Mouse (Mus musculus): ENCODE data around the gene Oosp3.

The Oosp3 gene

GRCm38 (mm10) chr19:11696755-11697154 is at the start of gene Oosp3:
Gene Oosp3 (plus strand): TSS chr19:11697055.
- no peak for DNase-seq (ENCODE audit: low read depth, low spot score)

GRCm38 (mm10) chr19:11649564-11649963 is 47.3 kb upstream of the Oosp3 start:
- DNase-seq (ENCODE audit: low read depth, low spot score), result no peak

DNA sequence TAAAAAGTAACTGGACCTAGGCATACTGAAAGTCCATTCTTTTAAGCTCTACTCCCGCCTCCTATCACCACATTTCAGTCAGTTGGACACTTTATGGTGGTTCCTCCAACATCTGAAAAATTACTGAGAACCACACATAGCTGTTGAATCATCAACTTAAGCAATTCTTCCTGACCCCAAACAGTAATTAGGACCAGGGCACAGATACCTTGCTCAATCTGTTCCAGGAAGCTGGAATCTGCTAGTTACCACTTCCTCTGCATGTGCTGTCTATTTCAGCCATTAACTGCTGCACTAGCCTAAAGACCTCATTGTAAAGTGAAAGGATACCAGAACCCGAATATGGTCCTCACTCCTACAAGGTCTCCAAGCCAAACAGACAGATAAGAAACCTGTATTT is 37.7 kb upstream of the Oosp3 start:
- DNase-seq (ENCODE audit: low read depth, low spot score), result no peak

GRCm38 (mm10) chr19:11660459-11660858 is 36.4 kb upstream of the Oosp3 start, which contains the start of gene Oosp2:
Gene Oosp2 (minus strand): TSS chr19:11660559.
- no peak for DNase-seq (ENCODE audit: low read depth, low spot score)

- DNase-seq (ENCODE audit: low read depth, low spot score), result no peak
Measured at GRCm38 (mm10) chr19:11661562-11661961, 35.3 kb upstream of the Oosp3 start.

DNA sequence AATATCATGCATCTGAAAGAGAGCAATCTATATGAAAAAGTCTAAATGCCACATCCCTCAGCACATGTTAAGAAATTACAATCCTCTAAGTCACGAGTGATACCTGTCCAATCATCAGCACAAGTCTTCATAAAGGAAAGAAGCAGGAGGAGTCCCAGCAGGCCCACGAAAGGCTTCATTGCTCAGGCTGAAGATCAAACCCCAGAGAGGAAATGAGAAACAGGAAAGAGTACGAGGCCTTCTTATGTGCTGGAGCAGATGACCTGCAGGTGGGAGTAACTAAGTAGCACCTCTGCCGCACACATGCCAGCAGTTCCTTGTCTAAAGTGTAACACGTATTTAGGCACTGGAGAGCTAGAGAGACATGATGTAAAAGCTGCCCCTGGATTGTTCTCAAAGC is 6.0 kb upstream of the Oosp3 start, which contains the start of gene Oosp1:
TSS of gene Oosp1 (minus strand) at position 312 of the 400 bp plus-strand sequence.
- no peak for DNase-seq (ENCODE audit: low read depth, low spot score)

- no peak for DNase-seq (ENCODE audit: low read depth, low spot score)
Measured at GRCm38 (mm10) chr19:11691454-11691853, 5.4 kb upstream of the Oosp3 start.

- no peak for DNase-seq (ENCODE audit: low read depth, low spot score)
Measured at GRCm38 (mm10) chr19:11698342-11698741, 1.5 kb downstream of the Oosp3 start.

DNA sequence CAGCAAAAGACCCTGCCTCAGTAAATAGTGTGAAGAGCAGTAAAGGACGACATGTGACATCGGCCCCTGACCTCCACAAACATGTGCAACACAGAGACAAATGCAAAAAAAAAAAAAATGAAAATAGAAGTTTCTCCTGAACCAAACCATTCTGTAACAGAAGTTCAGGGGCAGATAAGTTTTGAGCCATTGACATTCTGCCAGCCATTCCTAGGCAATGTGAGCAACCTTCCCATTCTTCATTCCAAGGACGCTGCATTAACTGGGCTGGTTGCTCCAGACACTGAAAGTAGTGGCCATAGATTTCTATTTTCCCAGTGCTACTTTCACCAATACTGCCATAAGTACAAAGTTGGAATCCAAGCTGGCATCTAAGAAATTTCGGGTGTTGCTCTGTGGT is 15.6 kb downstream of the Oosp3 start:
- no peak for DNase-seq (ENCODE audit: low read depth, low spot score)

DNA sequence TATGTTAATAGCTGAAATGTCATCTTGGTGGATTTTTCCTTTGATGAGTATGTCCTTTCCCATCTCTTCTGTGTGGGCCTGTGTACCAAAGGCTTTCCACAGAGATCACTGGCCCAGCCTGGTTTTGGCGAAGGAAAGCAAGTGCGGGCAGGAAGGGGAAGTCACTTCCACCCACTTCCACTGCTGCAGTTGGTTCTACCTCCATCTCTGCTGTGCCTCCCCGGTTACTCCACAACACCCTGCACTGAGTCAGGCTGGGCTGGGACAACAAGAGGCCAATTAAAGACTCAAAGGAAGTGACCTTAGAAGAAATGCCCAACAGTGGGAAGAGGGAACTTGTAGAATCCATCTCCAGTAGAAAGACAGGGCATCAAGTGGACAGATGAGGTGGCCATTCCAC is 23.2 kb downstream of the Oosp3 start:
- DNase-seq (ENCODE audit: low read depth, low spot score), result no peak

DNA sequence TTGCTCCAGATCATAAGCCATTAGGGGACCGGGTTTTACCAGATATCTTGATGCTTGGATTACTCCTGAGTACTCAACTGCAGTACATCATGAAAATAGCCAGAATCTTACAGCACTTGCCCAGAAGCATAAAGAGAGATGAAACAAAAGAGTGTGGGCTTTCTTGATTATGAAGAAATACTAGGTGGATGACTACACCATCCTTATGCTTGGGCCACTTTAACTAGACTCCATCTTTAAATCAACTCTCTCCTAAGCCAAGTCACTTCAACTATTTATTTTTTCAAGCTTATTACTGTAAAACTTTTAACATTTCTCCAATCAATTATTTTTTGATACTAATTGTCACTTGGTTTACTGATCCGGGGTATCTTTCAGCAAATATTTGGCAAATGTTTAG is 27.0 kb downstream of the Oosp3 start:
- no peak for DNase-seq (ENCODE audit: low read depth, low spot score)

DNA sequence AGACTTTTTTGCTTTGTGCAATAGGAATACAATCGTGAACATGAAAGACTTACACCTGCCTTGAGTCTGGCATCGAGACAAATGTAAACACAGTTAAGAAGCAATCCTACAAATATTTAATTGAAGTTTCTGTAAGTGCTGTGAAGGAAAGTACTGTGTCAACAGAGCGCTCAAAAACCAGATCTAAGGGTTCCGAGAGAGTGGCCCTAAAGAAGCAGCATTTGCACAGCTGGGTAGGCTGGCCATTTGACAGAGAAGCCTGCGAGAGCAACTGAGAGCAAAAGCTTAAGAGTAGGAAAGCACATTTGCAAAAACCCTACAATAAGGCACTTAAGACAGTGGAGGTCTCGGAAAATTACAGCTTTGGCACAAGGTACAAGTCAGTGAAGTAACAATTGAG is 27.4 kb downstream of the Oosp3 start:
- no peak for DNase-seq (ENCODE audit: low read depth, low spot score)

DNA sequence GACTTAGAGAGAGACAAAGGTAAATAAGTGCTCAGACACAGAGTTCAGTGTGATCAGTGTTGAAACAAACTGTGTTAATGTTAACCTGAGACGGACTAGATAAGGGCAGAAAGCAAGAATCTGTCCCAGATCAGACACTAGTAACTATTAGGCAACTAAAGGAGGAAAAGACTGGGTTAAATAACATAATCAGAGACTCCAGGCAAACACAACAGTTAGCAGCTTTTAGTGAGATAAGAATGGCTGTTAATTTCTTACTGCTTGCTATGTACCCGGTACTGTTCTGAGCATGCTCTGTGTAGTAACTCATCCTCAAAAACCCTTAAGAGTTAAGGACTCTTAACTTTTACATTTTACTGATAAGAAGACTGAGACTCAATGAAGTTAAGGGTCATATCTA is 29.1 kb downstream of the Oosp3 start:
- DNase-seq (ENCODE audit: low read depth, low spot score), result no peak

- DNase-seq (ENCODE audit: low read depth, low spot score), result no peak
Measured at GRCm38 (mm10) chr19:11727304-11727703, 30.4 kb downstream of the Oosp3 start.

DNA sequence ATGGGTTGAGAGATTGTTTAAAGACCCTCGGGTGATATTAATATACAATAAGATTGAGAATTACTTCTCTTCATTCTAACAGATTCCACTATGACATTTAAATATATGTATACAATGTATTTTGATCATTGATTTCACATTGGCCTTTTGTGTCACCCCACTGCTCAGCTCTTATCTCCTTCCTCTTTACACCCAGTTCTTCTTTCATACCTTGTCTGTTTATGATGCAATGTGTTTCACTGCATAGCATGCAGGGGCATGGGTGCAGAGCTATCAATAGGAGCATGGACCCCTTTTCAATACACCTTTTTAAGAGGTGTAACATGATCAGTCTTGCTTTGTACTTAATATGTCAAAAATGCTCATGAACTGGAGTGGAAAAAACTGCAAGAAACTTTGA is 33.4 kb downstream of the Oosp3 start:
- DNase-seq (ENCODE audit: low read depth, low spot score), result no peak

GRCm38 (mm10) chr19:11736455-11736854 is 39.6 kb downstream of the Oosp3 start:
- no peak for DNase-seq (ENCODE audit: low read depth, low spot score)

DNA sequence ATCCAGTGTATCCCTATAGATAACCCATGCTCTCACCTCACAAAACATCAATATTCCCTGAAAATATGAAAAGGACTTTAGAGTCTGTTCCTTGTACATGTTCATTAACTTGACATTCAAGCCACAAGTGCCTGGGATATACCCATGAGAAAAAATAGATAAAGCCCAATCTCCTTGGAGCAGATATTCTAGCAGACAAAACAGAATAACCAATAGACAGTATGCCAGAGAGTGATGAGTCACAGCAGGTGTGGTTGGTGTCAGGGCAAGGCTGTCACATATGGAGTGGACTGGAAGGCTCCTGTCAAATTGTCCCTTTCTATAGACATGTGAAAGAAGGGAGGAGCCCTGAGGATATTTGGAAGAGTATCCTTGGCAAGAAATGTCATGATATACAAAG is 48.8 kb downstream of the Oosp3 start:
- no peak for DNase-seq (ENCODE audit: low read depth, low spot score)

GRCm38 (mm10) chr19:11747298-11747697 is 50.4 kb downstream of the Oosp3 start, which contains the start of gene Gif:
Gene Gif (plus strand): TSS chr19:11747554.
- DNase-seq (ENCODE audit: low read depth, low spot score), result no peak
